Mouse (Mus musculus): Measurements from ENCODE around the gene Zcchc4. TPM values are rescaled to one million over a fixed set of nuclear protein-coding genes. Genes with fewer than 3 reads are reported as not detected.

The Zcchc4 gene
- polyA plus RNA-seq (2015; fragmentation: Nextera tagmentation; extraction: Ambion mirVana), result 12.6 and 14.6 TPM in 2 replicates

- WGBS, result 65% methylated on average over 8 of the region's 8 CpGs
- no peaks in the 10 kb centered on the region for H3K27me3 ChIP-seq
- no peak within 1 kb of the TSS for H3K4me2 ChIP-seq
- no peak within 1 kb of the TSS for H3K9ac ChIP-seq
- ATAC-seq (ENCODE audit: insufficient number of reproducible peaks, low FRiP score, low TSS enrichment, low read depth), result no peak
- no peak within 1 kb of the TSS for H3K27ac ChIP-seq
- no peaks in the 10 kb centered on the region for H3K9me3 ChIP-seq
- no peak within 1 kb of the TSS for H3K4me3 ChIP-seq
- no peaks in the 10 kb centered on the region for H3K4me1 ChIP-seq
- H3K36me3 ChIP-seq, result peaks cover 2% of the 10 kb centered on the region; the same call in 1 of the 2 replicates
These were observed at the start of gene Zcchc4 for GRCm38 (mm10) chr5:52775237-52775636. Zcchc4 (plus strand) TSS chr5:52775409.

GRCm38 (mm10) chr5:52727747-52728146 is 47.5 kb upstream of the Zcchc4 start:
- Histone ChIP-seq H3K9me3 (no peaks in the 10 kb centered on the region), H3K27me3 (no peaks in the 10 kb centered on the region), H3K27ac (no peak overlapping the region), H3K9ac (no peak overlapping the region), H3K4me3 (no peak overlapping the region), H3K36me3 (no peaks in the 10 kb centered on the region), H3K4me1 (no peaks in the 10 kb centered on the region), H3K4me2 (no peak overlapping the region)
- ATAC-seq (ENCODE audit: insufficient number of reproducible peaks, low FRiP score, low TSS enrichment, low read depth), result no peak
- 87% methylated on average over 5 of the region's 5 CpGs for WGBS

GRCm38 (mm10) chr5:52732811-52733210 is 42.4 kb upstream of the Zcchc4 start:
- Histone ChIP-seq H3K9ac (no peak overlapping the region), H3K4me3 (no peak overlapping the region), H3K4me2 (no peak overlapping the region), H3K27ac (no peak overlapping the region), H3K9me3 (no peaks in the 10 kb centered on the region), H3K36me3 (no peaks in the 10 kb centered on the region), H3K27me3 (no peaks in the 10 kb centered on the region), H3K4me1 (no peaks in the 10 kb centered on the region)
- WGBS, result 75% methylated on average over 4 of the region's 4 CpGs
- no peak for ATAC-seq (ENCODE audit: insufficient number of reproducible peaks, low FRiP score, low TSS enrichment, low read depth)

GRCm38 (mm10) chr5:52736046-52736445 is 39.2 kb upstream of the Zcchc4 start:
- no peak overlapping the region for H3K9ac ChIP-seq
- 74% methylated on average over 3 of the region's 3 CpGs for WGBS
- no peak overlapping the region for H3K4me2 ChIP-seq
- H3K36me3 ChIP-seq, result no peaks in the 10 kb centered on the region
- no peaks in the 10 kb centered on the region for H3K4me1 ChIP-seq
- no peak for ATAC-seq (ENCODE audit: insufficient number of reproducible peaks, low FRiP score, low TSS enrichment, low read depth)
- H3K4me3 ChIP-seq, result no peak overlapping the region
- no peak overlapping the region for H3K27ac ChIP-seq
- no peaks in the 10 kb centered on the region for H3K27me3 ChIP-seq
- H3K9me3 ChIP-seq, result no peaks in the 10 kb centered on the region

- H3K27ac ChIP-seq, result peak within 1 kb of the TSS; percentile 85
- H3K9me3 ChIP-seq, result no peaks in the 10 kb centered on the region
- peak within 1 kb of the TSS; percentile 51 for H3K4me2 ChIP-seq
- peak within 1 kb of the TSS; percentile 85 for H3K4me3 ChIP-seq
- peak; percentile 90 for ATAC-seq (ENCODE audit: insufficient number of reproducible peaks, low FRiP score, low TSS enrichment, low read depth)
- no peaks in the 10 kb centered on the region for H3K36me3 ChIP-seq
- H3K9ac ChIP-seq, result peak within 1 kb of the TSS; percentile 77
- peaks cover 5% of the 10 kb centered on the region; the same call in 1 of the 2 replicates for H3K4me1 ChIP-seq
- WGBS, result under 1% methylated on average over 62 of the region's 75 CpGs
- H3K27me3 ChIP-seq, result no peaks in the 10 kb centered on the region
These were observed 33.7 kb upstream of the Zcchc4 start, which contains the start of gene Pi4k2b for GRCm38 (mm10) chr5:52741391-52742111. Pi4k2b (plus strand) TSS chr5:52741574.

- Histone ChIP-seq H3K27ac (peak overlapping the region; percentile 85), H3K27me3 (no peaks in the 10 kb centered on the region), H3K9ac (peak overlapping the region; percentile 77), H3K9me3 (no peaks in the 10 kb centered on the region), H3K4me3 (peak overlapping the region; percentile 85), H3K4me1 (peaks cover 5% of the 10 kb centered on the region; the same call in 1 of the 2 replicates), H3K4me2 (peak overlapping the region; percentile 51), H3K36me3 (no peaks in the 10 kb centered on the region)
- WGBS, result 1% methylated on average over 17 of the region's 17 CpGs
- ATAC-seq (ENCODE audit: insufficient number of reproducible peaks, low FRiP score, low TSS enrichment, low read depth), result no peak
These were observed 32.9 kb upstream of the Zcchc4 start for GRCm38 (mm10) chr5:52742112-52742813.

GRCm38 (mm10) chr5:52743231-52743630 is 32.0 kb upstream of the Zcchc4 start:
- ATAC-seq (ENCODE audit: insufficient number of reproducible peaks, low FRiP score, low TSS enrichment, low read depth), result no peak
- Histone ChIP-seq H3K4me2 (no peak overlapping the region), H3K9me3 (no peaks in the 10 kb centered on the region), H3K4me3 (no peak overlapping the region), H3K9ac (no peak overlapping the region), H3K27ac (no peak overlapping the region), H3K36me3 (no peaks in the 10 kb centered on the region), H3K4me1 (peaks cover 5% of the 10 kb centered on the region; the same call in 1 of the 2 replicates), H3K27me3 (no peaks in the 10 kb centered on the region)
- 73% methylated on average over 4 of the region's 4 CpGs for WGBS

- no peak overlapping the region for H3K9ac ChIP-seq
- no peak overlapping the region for H3K4me2 ChIP-seq
- H3K9me3 ChIP-seq, result no peaks in the 10 kb centered on the region
- no peak overlapping the region for H3K4me3 ChIP-seq
- H3K4me1 ChIP-seq, result peaks cover 5% of the 10 kb centered on the region; the same call in 1 of the 2 replicates
- H3K27me3 ChIP-seq, result no peaks in the 10 kb centered on the region
- 0 out of 2 replicates have a peak, but pooled peaks cover 3% of the 10 kb centered on the region for H3K36me3 ChIP-seq
- H3K27ac ChIP-seq, result no peak overlapping the region
- no peak for ATAC-seq (ENCODE audit: insufficient number of reproducible peaks, low FRiP score, low TSS enrichment, low read depth)
These were observed 28.3 kb upstream of the Zcchc4 start for GRCm38 (mm10) chr5:52746920-52747319.

GRCm38 (mm10) chr5:52748732-52749131 is 26.5 kb upstream of the Zcchc4 start:
- Histone ChIP-seq H3K9ac (no peak overlapping the region), H3K36me3 (peaks cover 10% of the 10 kb centered on the region), H3K27me3 (no peaks in the 10 kb centered on the region), H3K9me3 (no peaks in the 10 kb centered on the region), H3K27ac (no peak overlapping the region), H3K4me3 (no peak overlapping the region), H3K4me1 (no peaks in the 10 kb centered on the region), H3K4me2 (no peak overlapping the region)
- whole genome bisulfite sequencing, result 67% methylated on average over 5 of the region's 5 CpGs
- ATAC-seq (ENCODE audit: insufficient number of reproducible peaks, low FRiP score, low TSS enrichment, low read depth), result no peak

- H3K27ac ChIP-seq, result no peak overlapping the region
- no peak overlapping the region for H3K4me3 ChIP-seq
- H3K4me2 ChIP-seq, result no peak overlapping the region
- WGBS, result 65% methylated on average over 9 of the region's 9 CpGs
- H3K4me1 ChIP-seq, result no peaks in the 10 kb centered on the region
- H3K27me3 ChIP-seq, result no peaks in the 10 kb centered on the region
- peaks cover 28% of the 10 kb centered on the region for H3K36me3 ChIP-seq
- H3K9ac ChIP-seq, result no peak overlapping the region
- no peak for ATAC-seq (ENCODE audit: insufficient number of reproducible peaks, low FRiP score, low TSS enrichment, low read depth)
- no peaks in the 10 kb centered on the region for H3K9me3 ChIP-seq
These were observed 22.1 kb upstream of the Zcchc4 start for GRCm38 (mm10) chr5:52753146-52753545.

GRCm38 (mm10) chr5:52754196-52754595 is 21.0 kb upstream of the Zcchc4 start:
- Histone ChIP-seq H3K9ac (no peak overlapping the region), H3K36me3 (peaks cover 28% of the 10 kb centered on the region), H3K4me3 (no peak overlapping the region), H3K27me3 (no peaks in the 10 kb centered on the region), H3K9me3 (no peaks in the 10 kb centered on the region), H3K4me2 (no peak overlapping the region), H3K4me1 (no peaks in the 10 kb centered on the region), H3K27ac (no peak overlapping the region)
- ATAC-seq (ENCODE audit: insufficient number of reproducible peaks, low FRiP score, low TSS enrichment, low read depth), result no peak

- Histone ChIP-seq H3K4me1 (no peaks in the 10 kb centered on the region), H3K27me3 (no peaks in the 10 kb centered on the region), H3K4me3 (no peak overlapping the region), H3K36me3 (peaks cover 32% of the 10 kb centered on the region), H3K9ac (no peak overlapping the region), H3K4me2 (no peak overlapping the region), H3K9me3 (no peaks in the 10 kb centered on the region), H3K27ac (no peak overlapping the region)
- no peak for ATAC-seq (ENCODE audit: insufficient number of reproducible peaks, low FRiP score, low TSS enrichment, low read depth)
- 93% methylated on average over 3 of the region's 3 CpGs for WGBS
These were observed 19.9 kb upstream of the Zcchc4 start for GRCm38 (mm10) chr5:52755337-52755736.

Data from limb, embryonic 15.5 days (tissue).